Mouse (Mus musculus): ENCODE data around the gene Ech1. TPM values are rescaled to one million over a fixed set of nuclear protein-coding genes. Genes with fewer than 3 reads are reported as not detected.

The Ech1 gene
- total RNA-seq, 2 experiments from 2014 or later, result 327 to 392 TPM

GRCm38 (mm10) chr7:28818861-28819452, 6.1 kb upstream of the Ech1 start:
- DNase-seq (ENCODE audit: low spot score in 2 of 2), result no peak

DNA sequence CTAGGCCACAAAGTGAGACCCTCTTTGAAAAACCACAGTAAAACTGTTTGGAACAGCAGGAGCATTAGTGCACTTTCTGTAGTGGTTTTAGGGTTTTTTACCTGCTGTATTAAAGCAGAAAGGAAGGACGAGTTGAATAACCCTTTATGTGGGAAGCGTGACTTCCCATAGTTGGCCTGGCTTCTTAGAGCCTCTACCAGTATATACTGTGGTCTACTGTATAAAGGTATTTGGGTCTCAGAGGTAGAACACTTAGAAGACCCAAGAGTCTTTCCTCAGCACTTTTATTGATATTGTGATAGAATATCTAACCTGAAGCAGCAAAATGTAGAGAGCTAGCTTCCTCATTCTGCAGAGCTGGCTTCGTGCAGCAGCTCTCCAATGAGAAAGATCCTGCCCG, 5.4 kb upstream of the Ech1 start:
- DNase-seq (ENCODE audit: low spot score in 2 of 2), result no peak

GRCm38 (mm10) chr7:28820358-28821260, 4.4 kb upstream of the Ech1 start:
- no peak for DNase-seq (ENCODE audit: low spot score in 2 of 2)

DNA sequence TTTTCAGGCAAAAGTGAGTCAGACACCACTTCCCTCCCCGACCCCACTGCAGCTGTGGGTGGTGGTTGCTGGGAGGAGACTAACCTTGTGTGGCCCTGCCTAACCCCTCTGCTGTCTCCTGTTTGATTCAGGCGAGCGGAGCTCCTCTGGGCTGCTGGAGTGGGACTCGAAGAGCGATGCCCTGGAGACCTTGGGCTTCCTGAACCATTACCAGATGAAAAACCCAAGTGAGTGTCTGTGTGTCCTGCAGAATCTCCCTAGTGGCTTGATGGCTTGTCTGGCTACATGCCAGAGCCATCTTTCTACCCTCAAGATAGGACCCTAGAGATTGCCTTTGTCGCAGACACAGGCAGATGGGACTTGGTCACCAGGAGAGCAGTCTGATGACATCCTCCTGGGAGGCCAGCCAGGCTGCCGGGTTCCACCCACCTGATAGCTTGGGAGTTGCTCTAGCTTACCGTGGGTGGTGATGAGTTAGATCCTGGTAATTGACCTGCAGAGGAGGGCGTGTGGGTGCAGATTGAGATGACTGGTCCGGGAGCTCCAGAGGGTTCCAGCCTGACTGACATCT, 3.7 kb upstream of the Ech1 start:
- DNase-seq (ENCODE audit: low spot score in 2 of 2), result no peak

DNA sequence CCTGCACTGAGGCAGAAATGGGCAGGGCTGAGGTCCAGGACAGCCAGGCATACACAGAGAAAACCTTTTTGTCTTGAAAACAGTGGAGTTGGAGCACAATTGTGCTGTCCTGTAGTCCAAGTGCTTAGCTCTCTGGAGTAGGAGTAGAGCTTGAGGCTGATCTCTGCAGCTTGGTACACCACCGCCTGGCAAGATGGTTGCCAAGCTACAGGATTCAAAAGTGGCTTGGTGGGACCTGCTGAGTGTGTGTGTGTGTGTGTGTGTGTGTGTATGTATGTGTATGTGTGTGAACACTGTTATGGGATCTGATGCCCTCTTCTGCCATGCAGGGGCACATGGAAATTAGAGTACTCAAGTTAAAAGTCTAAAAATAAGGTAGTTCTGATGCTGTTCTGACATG, 2.5 kb upstream of the Ech1 start:
- DNase-seq (ENCODE audit: low spot score in 2 of 2), result no peak

GRCm38 (mm10) chr7:28822993-28823903, 1.8 kb upstream of the Ech1 start:
- no peak for DNase-seq (ENCODE audit: low spot score in 2 of 2)

- DNase-seq (ENCODE audit: low spot score in 2 of 2), result no peak
Measured at GRCm38 (mm10) chr7:28823932-28824331, 1.1 kb upstream of the Ech1 start.

GRCm38 (mm10) chr7:28825686-28826401, 827 bp downstream of the Ech1 start:
- no peak for DNase-seq (ENCODE audit: low spot score in 2 of 2)

GRCm38 (mm10) chr7:28826402-28826772, 1.4 kb downstream of the Ech1 start:
- DNase-seq (ENCODE audit: low spot score in 2 of 2), result no peak

- no peak for DNase-seq (ENCODE audit: low spot score in 2 of 2)
Measured at GRCm38 (mm10) chr7:28827338-28827737, 2.3 kb downstream of the Ech1 start.

DNA sequence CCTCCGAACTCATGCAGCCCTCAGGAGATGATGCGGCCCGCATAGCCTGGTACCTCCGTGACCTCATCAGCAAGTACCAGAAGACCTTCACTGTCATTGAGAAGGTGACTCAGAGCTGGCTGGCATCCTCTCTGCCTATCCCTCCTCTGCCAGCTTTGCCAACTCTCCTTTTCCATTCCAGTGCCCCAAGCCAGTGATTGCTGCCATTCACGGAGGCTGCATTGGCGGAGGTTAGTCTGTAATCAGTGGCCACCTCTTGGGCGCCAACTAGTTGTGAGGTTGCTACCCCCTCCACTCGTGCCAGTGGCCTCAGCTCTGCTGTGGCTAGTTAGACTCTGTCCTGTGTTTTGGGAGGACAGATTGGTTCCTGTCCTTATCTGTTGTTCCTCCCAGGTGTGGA, 4.8 kb downstream of the Ech1 start:
- DNase-seq (ENCODE audit: low spot score in 2 of 2), result no peak

DNA sequence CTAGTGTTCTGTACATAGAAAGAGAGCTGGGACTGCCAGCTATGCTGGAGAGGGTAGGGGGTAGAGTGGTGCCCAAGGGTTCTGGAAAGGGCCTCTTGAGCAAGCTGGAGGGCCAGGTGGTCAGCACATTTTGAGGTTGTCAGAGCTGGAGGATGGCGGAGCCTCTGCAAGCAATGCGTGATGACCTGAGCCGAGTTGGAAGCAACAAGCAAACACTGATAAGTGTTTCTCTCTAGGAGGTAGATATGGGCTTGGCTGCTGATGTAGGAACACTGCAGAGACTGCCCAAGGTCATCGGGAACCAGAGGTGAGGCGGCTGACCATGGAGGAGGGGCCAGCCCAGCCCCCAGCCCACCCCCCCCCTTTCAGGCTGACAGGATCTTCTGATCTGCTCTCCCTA, 6.0 kb downstream of the Ech1 start:
- no peak for DNase-seq (ENCODE audit: low spot score in 2 of 2)

DNA sequence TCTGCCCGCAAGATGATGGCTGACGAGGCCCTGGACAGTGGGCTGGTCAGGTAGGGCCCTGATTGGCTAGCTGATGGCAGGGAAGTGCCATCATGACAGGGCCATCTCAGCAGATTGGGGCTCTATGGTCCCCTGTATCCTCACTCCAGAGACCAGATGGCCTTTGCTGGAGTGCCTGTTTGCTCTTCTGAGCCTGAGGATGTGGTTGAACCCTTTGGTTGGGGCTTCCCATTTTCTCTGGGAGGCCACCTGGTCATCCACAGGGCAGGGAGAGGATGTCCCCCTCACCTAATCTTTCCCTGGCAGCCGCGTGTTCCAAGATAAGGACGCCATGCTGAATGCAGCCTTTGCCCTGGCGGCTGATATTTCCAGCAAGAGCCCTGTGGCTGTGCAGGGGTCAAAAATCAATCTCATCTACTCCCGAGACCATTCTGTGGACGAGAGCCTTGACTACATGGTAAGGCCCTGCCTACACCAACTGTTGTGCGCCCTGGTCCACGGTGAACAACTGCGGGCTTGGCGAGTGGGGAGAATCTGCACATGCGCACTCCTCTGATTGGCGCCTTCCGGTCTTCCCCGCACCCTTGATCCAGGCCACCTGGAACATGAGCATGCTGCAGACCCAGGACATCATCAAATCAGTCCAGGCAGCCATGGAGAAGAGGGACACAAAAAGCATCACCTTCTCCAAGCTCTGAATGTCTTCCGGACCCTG, 6.6 kb downstream of the Ech1 start:
- DNase-seq (ENCODE audit: low spot score in 2 of 2), result peak in 1 of 2 experiments; percentile 2

DNA sequence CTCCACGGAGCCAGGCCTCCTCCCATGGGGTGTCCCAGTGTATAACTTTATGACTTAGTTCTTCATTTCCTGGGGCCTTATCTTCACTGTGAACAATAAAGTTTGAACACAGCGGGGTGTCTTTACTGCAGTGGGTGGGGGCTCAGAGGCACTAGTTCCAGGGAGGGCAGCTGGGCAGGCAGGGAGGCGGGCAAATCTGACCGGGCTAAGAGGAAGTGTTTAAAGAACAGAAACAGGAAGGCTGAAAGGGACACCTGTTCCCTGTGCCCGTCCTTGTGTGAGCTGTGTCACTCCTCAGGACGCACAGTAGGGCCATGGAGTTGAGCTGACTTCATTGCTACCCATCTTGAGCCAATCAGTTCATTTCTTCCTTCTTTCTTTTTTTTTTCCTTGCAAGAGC, 7.1 kb downstream of the Ech1 start:
- peak in 1 of 2 experiments; percentile 2 for DNase-seq (ENCODE audit: low spot score in 2 of 2)

GRCm38 (mm10) chr7:28833723-28834347, 8.8 kb downstream of the Ech1 start, which contains the start of gene Lgals4:
Lgals4 (plus strand) TSS chr7:28833854.
- peak in 1 of 2 experiments; percentile 2 for DNase-seq (ENCODE audit: low spot score in 2 of 2)

DNA sequence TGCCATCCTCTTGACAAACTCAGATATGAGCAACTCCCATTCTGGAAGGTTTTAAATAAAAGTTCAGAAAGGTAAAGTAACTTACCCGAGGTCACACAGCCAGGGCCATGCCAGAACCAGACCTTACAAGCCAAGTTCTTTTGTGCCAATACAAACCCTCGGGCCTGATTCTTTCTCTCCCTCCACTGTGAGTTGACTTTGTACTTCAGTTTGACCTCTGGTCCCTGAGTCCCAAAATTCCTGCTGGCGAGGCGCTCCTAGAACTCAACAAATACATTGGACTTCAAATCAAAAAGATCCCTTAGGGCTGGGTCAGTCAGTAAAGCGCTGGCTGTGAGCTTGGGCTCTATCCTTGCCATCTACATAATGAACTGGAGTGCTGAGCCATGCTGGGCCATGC, 11.9 kb downstream of the Ech1 start:
- DNase-seq (ENCODE audit: low spot score in 2 of 2), result no peak

DNA sequence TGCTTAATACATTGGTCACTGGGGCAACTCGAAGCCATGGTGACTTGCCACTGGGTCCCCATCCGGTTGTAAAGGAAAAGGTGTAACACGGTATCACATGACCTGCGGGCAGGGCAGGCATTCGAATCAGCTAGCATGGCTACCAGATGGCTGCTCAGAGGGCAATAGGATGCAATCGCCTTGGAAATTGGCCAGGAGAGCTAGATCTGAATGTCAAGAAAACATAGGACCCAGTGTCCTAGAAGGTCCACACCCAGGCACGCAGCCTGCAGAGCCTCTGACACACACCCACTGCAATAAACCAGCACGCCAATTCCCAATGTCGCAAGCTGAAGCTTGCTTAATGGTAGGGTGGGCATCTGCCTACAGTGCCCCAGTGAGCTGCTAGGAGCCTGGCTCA, 13.3 kb downstream of the Ech1 start:
- DNase-seq (ENCODE audit: low spot score in 2 of 2), result no peak

DNA sequence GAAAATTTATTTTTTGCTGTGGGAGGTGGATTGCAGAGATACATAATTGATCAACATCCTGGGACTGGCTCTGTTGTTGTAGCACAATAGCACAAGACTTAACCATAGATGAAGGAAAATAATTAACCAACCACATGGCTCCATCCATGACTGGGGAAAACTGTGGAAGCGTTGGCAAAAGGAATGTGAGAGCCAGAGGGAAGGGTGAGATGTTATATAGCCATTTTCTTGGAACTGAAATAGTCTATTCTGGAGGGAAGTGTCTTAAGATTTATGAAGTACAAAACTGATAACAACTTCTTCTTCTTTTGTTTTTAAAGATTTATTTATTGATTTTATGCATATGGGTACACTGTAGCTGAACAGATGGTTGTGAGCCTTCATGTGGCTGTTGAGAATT, 22.3 kb downstream of the Ech1 start:
- DNase-seq (ENCODE audit: low spot score in 2 of 2), result no peak

DNA sequence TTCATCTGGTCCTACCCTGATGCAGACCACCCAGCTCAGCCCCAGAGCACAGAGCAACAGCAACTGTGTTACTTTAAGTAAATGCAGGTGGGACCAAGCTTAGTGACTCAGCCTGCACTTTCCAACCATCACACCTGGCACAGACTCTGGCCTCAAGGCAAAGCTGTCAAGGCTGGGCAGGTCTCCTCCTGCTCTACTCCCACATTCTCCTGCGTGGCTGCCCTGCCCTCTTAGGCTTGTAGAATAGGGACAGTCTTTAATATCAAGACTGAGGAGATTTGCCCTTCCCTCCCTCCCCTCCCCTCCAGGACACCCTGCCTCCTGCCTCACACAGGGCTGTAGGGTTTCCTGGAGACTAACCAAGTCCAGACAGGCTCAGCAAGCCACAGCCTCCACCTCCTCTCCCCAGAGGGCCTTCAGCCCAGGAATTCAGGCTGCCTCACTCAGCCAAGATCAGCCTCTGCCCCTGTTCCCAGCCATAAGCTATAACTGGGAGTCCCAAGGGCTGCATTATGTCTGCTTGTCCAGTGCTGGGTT, 24.8 kb downstream of the Ech1 start:
- no peak for DNase-seq (ENCODE audit: low spot score in 2 of 2)
